Mouse (Mus musculus): ENCODE results near the gene Adamtsl3. TPM values are rescaled to one million over a fixed set of nuclear protein-coding genes. Genes with fewer than 3 reads are reported as not detected.

The Adamtsl3 gene
- polyA plus RNA-seq, 1 experiment from 2014 or later = 0.32 TPM

DNA sequence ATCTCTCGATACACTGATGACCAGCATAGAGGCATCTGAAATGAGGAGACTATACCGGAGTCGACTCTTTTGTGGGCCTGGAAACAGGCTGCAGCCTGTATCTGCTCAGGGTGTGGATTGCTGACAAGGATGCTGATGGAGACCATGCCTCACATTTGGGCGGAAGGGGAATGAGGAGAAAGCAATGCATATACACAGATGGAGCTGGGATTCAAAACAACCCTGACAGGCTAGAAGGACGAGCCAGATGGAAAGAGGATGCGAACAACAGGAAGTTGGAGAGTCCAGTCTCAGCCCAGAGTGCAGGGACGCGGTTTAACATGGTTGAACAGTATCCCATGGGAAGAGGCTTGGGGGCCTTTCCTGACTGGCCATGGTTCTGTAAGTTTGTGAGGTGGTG, 34.6 kb downstream of the Adamtsl3 start:
- no peaks in the 10 kb centered on the region for H3K9me3 ChIP-seq (ENCODE audit: control insufficient read depth, low read length)
- no peak overlapping the region for H3K4me3 ChIP-seq (replicated peaks; ENCODE audit: low read length)
- H3K9ac ChIP-seq (replicated peaks; ENCODE audit: low read depth, low read length) = no peak overlapping the region
- H3K27me3 ChIP-seq (replicated peaks; ENCODE audit: control insufficient read depth, insufficient read depth, low read length) = no peaks in the 10 kb centered on the region
- ATAC-seq = no peak
- H3K4me1 ChIP-seq (replicated peaks; ENCODE audit: control insufficient read depth, insufficient read depth, low read length) = no peaks in the 10 kb centered on the region
- H3K27ac ChIP-seq (ENCODE audit: low read length) = no peak overlapping the region
- WGBS = 88% methylated on average over 8 of the region's 8 CpGs
- H3K36me3 ChIP-seq (ENCODE audit: control insufficient read depth, insufficient read depth) = no peaks in the 10 kb centered on the region
- no peak overlapping the region for H3K4me2 ChIP-seq (ENCODE audit: low read length)

DNA sequence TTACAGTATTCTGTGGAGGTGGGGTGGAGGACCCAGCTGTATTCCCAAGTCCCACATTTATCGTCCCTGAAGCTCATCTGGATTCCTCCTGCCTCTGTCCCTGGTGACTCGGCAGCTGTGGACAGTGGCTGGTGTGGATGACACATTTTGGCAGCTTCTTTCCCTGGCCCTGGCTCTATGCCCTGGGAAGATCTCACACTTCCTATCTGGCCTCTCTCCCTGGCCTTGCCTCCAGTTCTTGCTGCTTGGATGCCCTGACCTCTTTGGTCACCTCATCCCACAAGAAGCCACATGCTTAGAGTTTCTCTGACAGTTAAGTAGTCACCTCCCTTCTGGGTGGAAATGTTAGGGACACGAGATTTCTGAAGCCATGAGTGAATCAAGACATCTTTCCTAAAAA, 35.9 kb downstream of the Adamtsl3 start:
- Histone ChIP-seq H3K9me3 (ENCODE audit: control insufficient read depth, low read length) (no peaks in the 10 kb centered on the region), H3K9ac (replicated peaks; ENCODE audit: low read depth, low read length) (no peak overlapping the region), H3K36me3 (ENCODE audit: control insufficient read depth, insufficient read depth) (no peaks in the 10 kb centered on the region), H3K27ac (ENCODE audit: low read length) (no peak overlapping the region), H3K4me3 (replicated peaks; ENCODE audit: low read length) (no peak overlapping the region), H3K27me3 (replicated peaks; ENCODE audit: control insufficient read depth, insufficient read depth, low read length) (no peaks in the 10 kb centered on the region), H3K4me2 (ENCODE audit: low read length) (no peak overlapping the region), H3K4me1 (replicated peaks; ENCODE audit: control insufficient read depth, insufficient read depth, low read length) (no peaks in the 10 kb centered on the region)
- ATAC-seq = no peak
- WGBS = 76% methylated on average over 3 of the region's 3 CpGs

DNA sequence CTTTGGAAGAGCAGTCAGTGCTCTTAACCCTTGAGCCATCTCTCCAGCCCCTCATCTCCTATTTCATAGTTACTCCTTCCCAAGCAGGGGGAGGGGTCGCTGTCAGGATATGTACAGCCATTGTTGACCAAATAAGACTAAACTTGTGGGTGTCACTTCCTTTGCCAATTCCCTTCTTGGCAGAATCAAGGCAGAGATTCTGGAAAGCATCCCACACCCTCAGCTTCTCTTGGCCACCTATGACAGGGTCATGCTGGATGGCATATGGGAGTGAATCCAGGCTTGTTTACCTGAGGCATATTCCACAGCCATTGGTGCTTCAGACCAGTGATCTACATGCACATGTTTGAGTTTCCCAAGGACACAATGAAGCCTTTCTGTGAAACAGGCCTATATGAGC, 42.8 kb downstream of the Adamtsl3 start:
- WGBS = 83% methylated on average over 1 of the region's 1 CpGs
- no peak overlapping the region for H3K4me3 ChIP-seq (replicated peaks; ENCODE audit: low read length)
- no peak overlapping the region for H3K9ac ChIP-seq (replicated peaks; ENCODE audit: low read depth, low read length)
- H3K27me3 ChIP-seq (replicated peaks; ENCODE audit: control insufficient read depth, insufficient read depth, low read length) = no peaks in the 10 kb centered on the region
- H3K4me2 ChIP-seq (ENCODE audit: low read length) = no peak overlapping the region
- no peaks in the 10 kb centered on the region for H3K9me3 ChIP-seq (ENCODE audit: control insufficient read depth, low read length)
- H3K36me3 ChIP-seq (ENCODE audit: control insufficient read depth, insufficient read depth) = no peaks in the 10 kb centered on the region
- no peaks in the 10 kb centered on the region for H3K4me1 ChIP-seq (replicated peaks; ENCODE audit: control insufficient read depth, insufficient read depth, low read length)
- ATAC-seq = no peak
- no peak overlapping the region for H3K27ac ChIP-seq (ENCODE audit: low read length)

DNA sequence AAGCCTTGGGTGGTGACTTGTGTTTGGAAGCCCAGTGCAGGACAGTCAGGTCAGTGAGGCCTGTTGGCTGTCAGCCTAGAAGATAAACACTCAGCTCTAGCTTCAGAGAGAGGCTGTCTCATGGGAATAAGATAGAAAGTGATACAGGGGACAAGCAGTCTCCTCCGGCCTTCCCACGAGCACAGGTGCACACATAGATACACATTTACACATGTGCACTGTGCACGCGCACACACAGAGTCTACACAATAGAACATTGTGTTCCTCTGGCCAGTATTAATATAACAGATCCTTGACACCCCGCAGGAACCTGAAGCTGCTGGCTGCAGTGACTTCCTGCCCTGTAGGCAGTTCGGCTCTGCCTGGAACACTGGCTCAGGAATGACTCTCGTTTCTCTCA, 44.3 kb downstream of the Adamtsl3 start:
- Histone ChIP-seq H3K27ac (ENCODE audit: low read length) (no peak overlapping the region), H3K36me3 (ENCODE audit: control insufficient read depth, insufficient read depth) (no peaks in the 10 kb centered on the region), H3K27me3 (replicated peaks; ENCODE audit: control insufficient read depth, insufficient read depth, low read length) (no peaks in the 10 kb centered on the region), H3K9me3 (ENCODE audit: control insufficient read depth, low read length) (no peaks in the 10 kb centered on the region), H3K4me1 (replicated peaks; ENCODE audit: control insufficient read depth, insufficient read depth, low read length) (no peaks in the 10 kb centered on the region), H3K4me3 (replicated peaks; ENCODE audit: low read length) (no peak overlapping the region), H3K9ac (replicated peaks; ENCODE audit: low read depth, low read length) (no peak overlapping the region), H3K4me2 (ENCODE audit: low read length) (no peak overlapping the region)
- ATAC-seq = no peak
- 89% methylated on average over 7 of the region's 7 CpGs for WGBS

DNA sequence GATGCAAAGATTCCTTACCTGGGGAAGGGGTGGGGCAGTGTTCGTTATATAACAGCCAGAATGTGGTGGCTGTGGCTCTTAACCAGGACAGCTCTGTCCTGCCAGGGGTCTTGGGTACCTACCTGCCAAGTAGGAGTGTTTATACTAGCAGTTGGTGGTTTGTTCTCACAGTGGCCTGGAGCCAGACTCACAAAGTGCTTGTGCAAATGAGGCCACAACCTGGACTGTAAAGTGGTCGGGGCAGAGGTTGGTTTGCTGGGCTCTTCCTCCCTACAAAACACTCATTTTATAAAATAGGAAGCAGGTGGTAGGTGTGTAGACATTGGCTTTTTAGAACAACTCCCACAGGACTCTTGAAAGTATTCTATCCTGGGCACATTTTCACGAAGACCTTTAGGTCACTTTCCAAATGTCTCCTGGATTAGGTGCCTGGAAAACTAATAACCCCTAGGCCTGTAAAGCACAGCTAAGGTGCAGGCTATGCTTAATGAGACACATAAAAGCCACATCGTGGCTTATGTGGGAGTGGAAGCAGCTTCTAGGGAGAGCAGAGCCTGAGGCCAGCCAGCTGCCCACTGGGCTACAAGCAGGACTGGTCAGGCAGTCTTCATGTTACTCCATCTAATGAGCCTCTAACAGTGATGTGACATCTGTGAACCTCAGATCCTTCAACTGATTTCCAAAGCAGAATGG, 47.5 kb downstream of the Adamtsl3 start:
- Histone ChIP-seq H3K36me3 (ENCODE audit: control insufficient read depth, insufficient read depth) (no peaks in the 10 kb centered on the region), H3K4me1 (replicated peaks; ENCODE audit: control insufficient read depth, insufficient read depth, low read length) (no peaks in the 10 kb centered on the region), H3K9me3 (ENCODE audit: control insufficient read depth, low read length) (no peaks in the 10 kb centered on the region), H3K27me3 (replicated peaks; ENCODE audit: control insufficient read depth, insufficient read depth, low read length) (no peaks in the 10 kb centered on the region), H3K27ac (ENCODE audit: low read length) (no peak overlapping the region), H3K4me2 (ENCODE audit: low read length) (no peak overlapping the region), H3K4me3 (replicated peaks; ENCODE audit: low read length) (no peak overlapping the region), H3K9ac (replicated peaks; ENCODE audit: low read depth, low read length) (no peak overlapping the region)
- no peak for ATAC-seq
- 69% methylated on average over 4 of the region's 4 CpGs for WGBS

GRCm38 (mm10) chr7:82383536-82383848, 48.0 kb downstream of the Adamtsl3 start:
- H3K9ac ChIP-seq (replicated peaks; ENCODE audit: low read depth, low read length) = no peak overlapping the region
- H3K27ac ChIP-seq (ENCODE audit: low read length) = no peak overlapping the region
- H3K36me3 ChIP-seq (ENCODE audit: control insufficient read depth, insufficient read depth) = no peaks in the 10 kb centered on the region
- H3K4me2 ChIP-seq (ENCODE audit: low read length) = no peak overlapping the region
- H3K27me3 ChIP-seq (replicated peaks; ENCODE audit: control insufficient read depth, insufficient read depth, low read length) = no peaks in the 10 kb centered on the region
- ATAC-seq = no peak
- H3K4me1 ChIP-seq (replicated peaks; ENCODE audit: control insufficient read depth, insufficient read depth, low read length) = no peaks in the 10 kb centered on the region
- H3K4me3 ChIP-seq (replicated peaks; ENCODE audit: low read length) = no peak overlapping the region
- H3K9me3 ChIP-seq (ENCODE audit: control insufficient read depth, low read length) = no peaks in the 10 kb centered on the region
- WGBS = 44% methylated on average over 3 of the region's 3 CpGs

GRCm38 (mm10) chr7:82387121-82387520, 51.6 kb downstream of the Adamtsl3 start:
- Histone ChIP-seq H3K27ac (ENCODE audit: low read length) (no peak overlapping the region), H3K9ac (replicated peaks; ENCODE audit: low read depth, low read length) (no peak overlapping the region), H3K4me2 (ENCODE audit: low read length) (no peak overlapping the region), H3K4me1 (replicated peaks; ENCODE audit: control insufficient read depth, insufficient read depth, low read length) (no peaks in the 10 kb centered on the region), H3K4me3 (replicated peaks; ENCODE audit: low read length) (no peak overlapping the region), H3K9me3 (ENCODE audit: control insufficient read depth, low read length) (no peaks in the 10 kb centered on the region), H3K27me3 (replicated peaks; ENCODE audit: control insufficient read depth, insufficient read depth, low read length) (no peaks in the 10 kb centered on the region), H3K36me3 (ENCODE audit: control insufficient read depth, insufficient read depth) (no peaks in the 10 kb centered on the region)
- 89% methylated on average over 3 of the region's 3 CpGs for WGBS
- ATAC-seq = no peak

DNA sequence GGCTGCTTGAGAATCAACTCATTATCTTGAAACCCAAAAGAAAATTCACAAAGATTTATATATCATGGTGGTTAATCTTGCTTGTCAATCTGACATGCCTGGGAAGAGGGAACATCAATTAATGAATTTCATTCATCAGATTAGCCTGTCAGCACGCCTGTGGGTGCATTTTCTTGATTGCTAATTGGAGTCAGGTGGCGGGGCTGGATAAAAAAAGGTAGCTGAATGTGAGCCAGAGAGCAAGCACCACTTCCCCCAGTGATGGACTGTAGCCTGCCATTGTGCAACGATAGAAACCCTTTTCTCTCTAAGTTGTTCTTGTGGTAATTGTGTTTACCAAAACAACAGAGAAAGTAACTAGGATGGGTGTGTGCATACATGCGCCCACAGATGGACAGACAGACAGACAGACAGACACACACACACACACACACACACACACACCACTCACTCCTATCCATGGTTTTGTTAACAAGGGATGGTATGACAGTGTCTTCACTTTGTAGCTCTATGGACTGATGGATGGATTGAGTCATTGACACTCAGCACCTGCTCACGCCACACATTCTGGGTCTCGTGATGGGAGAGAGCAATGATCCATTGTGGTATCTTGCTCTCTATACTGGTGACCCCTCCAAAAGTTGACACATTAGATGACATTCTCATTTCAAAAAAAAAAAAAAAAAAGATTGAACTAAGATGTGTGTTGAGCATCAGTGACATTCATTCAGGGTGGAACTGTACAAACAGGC, 59.1 kb downstream of the Adamtsl3 start:
- peak; percentile 32; the same call in 1 of the 2 replicates for ATAC-seq
- H3K9ac ChIP-seq (replicated peaks; ENCODE audit: low read depth, low read length) = no peak overlapping the region
- H3K27ac ChIP-seq (ENCODE audit: low read length) = no peak overlapping the region; the same call in 1 of the 2 replicates
- H3K9me3 ChIP-seq (ENCODE audit: control insufficient read depth, low read length) = no peaks in the 10 kb centered on the region
- no peaks in the 10 kb centered on the region for H3K36me3 ChIP-seq (ENCODE audit: control insufficient read depth, insufficient read depth)
- H3K4me3 ChIP-seq (replicated peaks; ENCODE audit: low read length) = no peak overlapping the region
- H3K27me3 ChIP-seq (replicated peaks; ENCODE audit: control insufficient read depth, insufficient read depth, low read length) = no peaks in the 10 kb centered on the region
- H3K4me1 ChIP-seq (replicated peaks; ENCODE audit: control insufficient read depth, insufficient read depth, low read length) = peaks cover 30% of the 10 kb centered on the region
- 30% methylated on average over 6 of the region's 6 CpGs for WGBS
- H3K4me2 ChIP-seq (ENCODE audit: low read length) = no peak overlapping the region

DNA sequence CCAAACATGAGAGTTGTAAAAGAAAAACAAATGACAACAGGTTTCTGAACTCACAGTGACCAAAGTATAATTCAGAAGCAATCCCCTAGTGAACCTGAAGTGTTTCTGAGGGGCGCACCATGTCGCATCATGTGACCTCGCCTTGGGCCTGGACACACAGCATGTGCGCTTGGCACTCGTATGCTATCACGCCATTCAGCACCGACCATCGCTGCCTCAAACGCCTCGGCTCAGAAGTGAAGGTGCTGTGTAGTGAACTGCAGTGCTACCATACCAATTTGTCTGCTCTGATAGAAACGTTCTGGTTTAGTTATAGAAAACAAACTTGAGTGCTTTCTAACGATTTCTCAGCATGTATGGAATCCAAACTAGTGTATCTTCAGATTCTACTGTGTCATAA, 59.7 kb downstream of the Adamtsl3 start:
- peak; percentile 73 for ATAC-seq
- Histone ChIP-seq H3K4me3 (replicated peaks; ENCODE audit: low read length) (no peak overlapping the region), H3K9ac (replicated peaks; ENCODE audit: low read depth, low read length) (no peak overlapping the region), H3K9me3 (ENCODE audit: control insufficient read depth, low read length) (no peaks in the 10 kb centered on the region), H3K36me3 (ENCODE audit: control insufficient read depth, insufficient read depth) (no peaks in the 10 kb centered on the region), H3K27me3 (replicated peaks; ENCODE audit: control insufficient read depth, insufficient read depth, low read length) (no peaks in the 10 kb centered on the region), H3K4me1 (replicated peaks; ENCODE audit: control insufficient read depth, insufficient read depth, low read length) (peaks cover 30% of the 10 kb centered on the region), H3K4me2 (ENCODE audit: low read length) (no peak overlapping the region), H3K27ac (ENCODE audit: low read length) (no peak overlapping the region; the same call in 1 of the 2 replicates)
- 45% methylated on average over 12 of the region's 12 CpGs for WGBS

Data from forebrain, embryonic 16.5 days (tissue).